Mouse (Mus musculus): ENCODE measurements around the gene Prdm11. TPM values are rescaled to one million over a fixed set of nuclear protein-coding genes. Genes with fewer than 3 reads are reported as not detected.
A peak's percentile ranks its signal among the peaks of the same experiment; 100 is the strongest.

Gene Prdm11
- polyA plus RNA-seq, 1 experiment from 2014 or later, result 2.7 TPM

DNA sequence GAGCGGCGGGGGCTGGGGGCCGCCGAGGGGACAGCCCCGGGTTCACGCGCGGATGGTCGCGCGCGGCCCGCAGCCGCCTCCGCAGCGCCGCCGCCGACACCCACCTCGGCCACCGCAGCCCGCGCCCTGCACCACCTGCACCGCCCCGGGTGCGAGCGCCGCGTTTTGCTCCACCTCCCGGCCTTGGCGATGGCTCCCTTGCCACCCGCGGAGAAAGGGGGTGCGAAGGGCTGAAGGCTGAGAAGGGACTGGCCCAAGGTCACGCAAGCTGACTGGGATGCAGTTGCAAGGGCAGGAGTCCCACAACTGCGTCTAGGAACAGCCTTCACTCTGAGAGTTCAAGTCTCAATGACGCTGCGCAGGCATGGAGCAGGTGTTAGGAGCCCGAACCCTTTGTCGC lies 30.9 kb downstream of the Prdm11 start:
- 1% methylated on average over 37 of the region's 40 CpGs for WGBS
- Histone ChIP-seq H3K27me3 (ENCODE audit: control insufficient read depth, insufficient read depth, low read length) (no peaks in the 10 kb centered on the region), H3K4me1 (ENCODE audit: control insufficient read depth, insufficient read depth, low read length) (peaks cover 9% of the 10 kb centered on the region), H3K9ac (replicated peaks; ENCODE audit: low read length) (peak overlapping the region; percentile 73), H3K27ac (replicated peaks; ENCODE audit: low read depth, low read length) (peak overlapping the region; percentile 73), H3K4me2 (ENCODE audit: low read depth, low read length) (peak overlapping the region; percentile 97), H3K4me3 (ENCODE audit: low read depth, low read length) (peak overlapping the region; percentile 57), H3K9me3 (replicated peaks; ENCODE audit: control insufficient read depth, low read length) (no peaks in the 10 kb centered on the region), H3K36me3 (replicated peaks; ENCODE audit: control insufficient read depth, insufficient read depth, low read depth, low read length) (no peaks in the 10 kb centered on the region)
- peak; percentile 12; the same call in 1 of the 2 replicates for ATAC-seq (replicated peaks; ENCODE audit: insufficient number of reproducible peaks, low FRiP score, low TSS enrichment, low read depth)
- peak; percentile 28 for DNase-seq (ENCODE audit: low spot score)

- no peaks in the 10 kb centered on the region for H3K36me3 ChIP-seq (replicated peaks; ENCODE audit: control insufficient read depth, insufficient read depth, low read depth, low read length)
- peaks cover 9% of the 10 kb centered on the region for H3K4me1 ChIP-seq (ENCODE audit: control insufficient read depth, insufficient read depth, low read length)
- H3K4me3 ChIP-seq (ENCODE audit: low read depth, low read length), result peak overlapping the region; percentile 57
- peak overlapping the region; percentile 97 for H3K4me2 ChIP-seq (ENCODE audit: low read depth, low read length)
- no peaks in the 10 kb centered on the region for H3K27me3 ChIP-seq (ENCODE audit: control insufficient read depth, insufficient read depth, low read length)
- no peaks in the 10 kb centered on the region for H3K9me3 ChIP-seq (replicated peaks; ENCODE audit: control insufficient read depth, low read length)
- peak; percentile 83 for ATAC-seq (replicated peaks; ENCODE audit: insufficient number of reproducible peaks, low FRiP score, low TSS enrichment, low read depth)
- DNase-seq (ENCODE audit: low spot score), result peak; percentile 62
- H3K9ac ChIP-seq (replicated peaks; ENCODE audit: low read length), result peak overlapping the region; percentile 73
- WGBS, result 2% methylated on average over 47 of the region's 50 CpGs
- H3K27ac ChIP-seq (replicated peaks; ENCODE audit: low read depth, low read length), result peak overlapping the region; percentile 73
Observed at GRCm38 (mm10) chr2:93014093-93014937, 31.7 kb downstream of the Prdm11 start.

- Histone ChIP-seq H3K4me2 (ENCODE audit: low read depth, low read length) (peak overlapping the region; percentile 97; the same call in 1 of the 2 replicates), H3K9ac (replicated peaks; ENCODE audit: low read length) (peak overlapping the region; percentile 73), H3K4me3 (ENCODE audit: low read depth, low read length) (peak overlapping the region; percentile 57; the same call in 1 of the 2 replicates), H3K27ac (replicated peaks; ENCODE audit: low read depth, low read length) (peak overlapping the region; percentile 73), H3K4me1 (ENCODE audit: control insufficient read depth, insufficient read depth, low read length) (peaks cover 9% of the 10 kb centered on the region), H3K27me3 (ENCODE audit: control insufficient read depth, insufficient read depth, low read length) (no peaks in the 10 kb centered on the region), H3K36me3 (replicated peaks; ENCODE audit: control insufficient read depth, insufficient read depth, low read depth, low read length) (no peaks in the 10 kb centered on the region), H3K9me3 (replicated peaks; ENCODE audit: control insufficient read depth, low read length) (no peaks in the 10 kb centered on the region)
- ATAC-seq (replicated peaks; ENCODE audit: insufficient number of reproducible peaks, low FRiP score, low TSS enrichment, low read depth) (peak; percentile 30; the same call in 1 of the 2 replicates), DNase-seq (ENCODE audit: low spot score) (no peak)
- WGBS, result 58% methylated on average over 8 of the region's 8 CpGs
Observed at GRCm38 (mm10) chr2:93013415-93014092, 32.4 kb downstream of the Prdm11 start.

DNA sequence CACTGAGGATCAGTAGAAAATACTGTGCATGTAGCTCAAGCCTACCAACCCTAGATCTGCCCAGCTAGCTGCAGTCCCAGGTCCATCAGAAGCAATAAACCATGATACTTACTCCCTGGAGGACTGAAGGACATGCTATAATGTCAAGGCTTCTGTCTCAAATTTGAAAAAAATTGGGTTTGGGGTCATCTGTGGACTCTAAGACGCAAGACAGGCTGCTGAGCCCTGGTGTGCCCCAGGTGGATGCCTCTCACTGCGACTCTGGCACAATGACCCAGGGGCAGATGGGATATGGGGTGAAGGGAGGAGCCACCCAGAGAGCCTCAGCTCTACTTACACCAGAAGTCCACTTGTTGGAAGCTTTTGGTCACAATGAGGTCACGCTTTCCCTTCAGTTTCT lies 33.0 kb downstream of the Prdm11 start:
- DNase-seq (ENCODE audit: low spot score) (no peak), ATAC-seq (replicated peaks; ENCODE audit: insufficient number of reproducible peaks, low FRiP score, low TSS enrichment, low read depth) (no peak)
- Histone ChIP-seq H3K4me3 (ENCODE audit: low read depth, low read length) (no peak overlapping the region), H3K27ac (replicated peaks; ENCODE audit: low read depth, low read length) (no peak overlapping the region), H3K9ac (replicated peaks; ENCODE audit: low read length) (no peak overlapping the region), H3K4me1 (ENCODE audit: control insufficient read depth, insufficient read depth, low read length) (peaks cover 9% of the 10 kb centered on the region), H3K4me2 (ENCODE audit: low read depth, low read length) (no peak overlapping the region), H3K9me3 (replicated peaks; ENCODE audit: control insufficient read depth, low read length) (no peaks in the 10 kb centered on the region), H3K36me3 (replicated peaks; ENCODE audit: control insufficient read depth, insufficient read depth, low read depth, low read length) (no peaks in the 10 kb centered on the region), H3K27me3 (ENCODE audit: control insufficient read depth, insufficient read depth, low read length) (no peaks in the 10 kb centered on the region)
- WGBS, result 88% methylated on average over 3 of the region's 3 CpGs

DNA sequence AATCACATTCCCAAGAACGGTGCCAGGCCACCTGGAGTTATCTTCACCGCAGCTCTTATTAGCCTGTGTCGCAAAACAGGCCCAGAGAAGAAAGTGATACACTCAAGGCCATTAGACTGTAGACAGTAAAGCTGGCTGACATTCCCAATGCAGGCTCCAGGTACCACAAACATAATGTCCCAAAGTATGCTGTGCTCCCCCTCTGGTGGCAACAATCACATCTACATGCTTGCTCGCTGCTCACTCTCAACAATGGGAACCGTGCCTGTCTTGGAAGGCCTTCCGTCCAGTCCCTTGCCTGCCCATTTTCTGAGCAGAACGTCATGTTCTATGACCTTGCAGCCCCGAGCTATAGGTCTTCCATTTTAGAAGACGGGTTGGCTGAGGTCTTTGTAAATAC lies 34.0 kb downstream of the Prdm11 start:
- H3K4me3 ChIP-seq (ENCODE audit: low read depth, low read length), result no peak overlapping the region
- H3K27ac ChIP-seq (replicated peaks; ENCODE audit: low read depth, low read length), result no peak overlapping the region
- H3K9ac ChIP-seq (replicated peaks; ENCODE audit: low read length), result no peak overlapping the region
- no peak overlapping the region for H3K4me2 ChIP-seq (ENCODE audit: low read depth, low read length)
- H3K36me3 ChIP-seq (replicated peaks; ENCODE audit: control insufficient read depth, insufficient read depth, low read depth, low read length), result no peaks in the 10 kb centered on the region
- H3K27me3 ChIP-seq (ENCODE audit: control insufficient read depth, insufficient read depth, low read length), result no peaks in the 10 kb centered on the region
- DNase-seq (ENCODE audit: low spot score), result no peak
- no peak for ATAC-seq (replicated peaks; ENCODE audit: insufficient number of reproducible peaks, low FRiP score, low TSS enrichment, low read depth)
- peaks cover 9% of the 10 kb centered on the region for H3K4me1 ChIP-seq (ENCODE audit: control insufficient read depth, insufficient read depth, low read length)
- no peaks in the 10 kb centered on the region for H3K9me3 ChIP-seq (replicated peaks; ENCODE audit: control insufficient read depth, low read length)
- 94% methylated on average over 9 of the region's 9 CpGs for WGBS

DNA sequence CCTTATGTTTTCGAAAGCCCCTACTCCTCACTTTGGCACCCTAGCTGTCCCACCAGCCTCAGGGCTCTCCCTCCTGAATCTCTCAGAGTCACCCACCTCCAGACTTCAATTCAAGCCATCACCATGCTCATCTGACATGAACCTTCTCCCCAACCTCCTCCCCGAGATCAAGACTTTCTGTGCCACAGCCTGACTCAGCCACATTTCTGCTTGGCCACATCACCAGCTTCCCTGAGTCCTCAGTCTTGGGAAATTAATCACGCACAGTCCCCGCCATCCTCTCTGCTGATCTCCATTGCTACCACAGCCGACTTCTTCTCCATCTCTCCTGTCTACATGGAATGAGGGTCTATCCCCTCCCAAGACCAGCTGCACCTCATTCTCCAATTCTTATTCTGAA lies 34.5 kb downstream of the Prdm11 start:
- 94% methylated on average over 5 of the region's 5 CpGs for WGBS
- Histone ChIP-seq H3K4me3 (ENCODE audit: low read depth, low read length) (no peak overlapping the region), H3K9ac (replicated peaks; ENCODE audit: low read length) (no peak overlapping the region), H3K9me3 (replicated peaks; ENCODE audit: control insufficient read depth, low read length) (no peaks in the 10 kb centered on the region), H3K27ac (replicated peaks; ENCODE audit: low read depth, low read length) (no peak overlapping the region), H3K27me3 (ENCODE audit: control insufficient read depth, insufficient read depth, low read length) (no peaks in the 10 kb centered on the region), H3K36me3 (replicated peaks; ENCODE audit: control insufficient read depth, insufficient read depth, low read depth, low read length) (no peaks in the 10 kb centered on the region), H3K4me2 (ENCODE audit: low read depth, low read length) (no peak overlapping the region), H3K4me1 (ENCODE audit: control insufficient read depth, insufficient read depth, low read length) (peaks cover 9% of the 10 kb centered on the region)
- ATAC-seq (replicated peaks; ENCODE audit: insufficient number of reproducible peaks, low FRiP score, low TSS enrichment, low read depth) (no peak), DNase-seq (ENCODE audit: low spot score) (no peak)

GRCm38 (mm10) chr2:93007967-93008685 lies 37.8 kb downstream of the Prdm11 start:
- no peaks in the 10 kb centered on the region for H3K4me1 ChIP-seq (ENCODE audit: control insufficient read depth, insufficient read depth, low read length)
- no peaks in the 10 kb centered on the region for H3K9me3 ChIP-seq (replicated peaks; ENCODE audit: control insufficient read depth, low read length)
- no peaks in the 10 kb centered on the region for H3K36me3 ChIP-seq (replicated peaks; ENCODE audit: control insufficient read depth, insufficient read depth, low read depth, low read length)
- 97% methylated on average over 3 of the region's 3 CpGs for WGBS
- ATAC-seq (replicated peaks; ENCODE audit: insufficient number of reproducible peaks, low FRiP score, low TSS enrichment, low read depth), result no peak
- DNase-seq (ENCODE audit: low spot score), result no peak
- H3K9ac ChIP-seq (replicated peaks; ENCODE audit: low read length), result no peak overlapping the region
- H3K27ac ChIP-seq (replicated peaks; ENCODE audit: low read depth, low read length), result no peak overlapping the region
- H3K27me3 ChIP-seq (ENCODE audit: control insufficient read depth, insufficient read depth, low read length), result no peaks in the 10 kb centered on the region
- no peak overlapping the region for H3K4me3 ChIP-seq (ENCODE audit: low read depth, low read length)
- no peak overlapping the region for H3K4me2 ChIP-seq (ENCODE audit: low read depth, low read length)
